Comparison of ENCODE assay signal across 20 mouse cellular contexts in genomic region chr12:69519869-69520268, GRCm38 (mm10).
"Had no signal": no experiment of that assay in that cellular context is flagged by ENCODE, and none has a peak within 500 bp of the region (broad histone marks: within the 10 kb centered on the region; RNA-seq: fewer than 3 reads in every experiment).

No protein-coding gene starts in this region.

- H3K27me3 ChIP-seq: midbrain, embryonic 13.5 days; neural tube, embryonic 13.5 days; neural tube, embryonic 15.5 days had no signal

- DNase-seq: lung, adult 18-20 months; lung, embryonic 14.5 days; lung, postnatal 10 days; lung, postnatal 4 days; retina, postnatal 1 day; right cerebral cortex, adult 18-20 months; right cerebral cortex, postnatal 25 days; right cerebral cortex, postnatal 4 days; spleen, adult 18-20 months; thymus, adult 18-20 months; thymus, postnatal 14 days; thymus, postnatal 36 days had no signal

- H3K4me1 ChIP-seq: midbrain, embryonic 10.5 days; midbrain, embryonic 13.5 days; neural tube, embryonic 13.5 days; neural tube, embryonic 15.5 days had no signal

- H3K9ac ChIP-seq: liver, embryonic 14.5 days; lung, embryonic 14.5 days; midbrain, embryonic 13.5 days; neural tube, embryonic 13.5 days; neural tube, embryonic 15.5 days had no signal

- ATAC-seq: midbrain, embryonic 13.5 days; midbrain, embryonic 16.5 days had no signal

- H3K4me3 ChIP-seq: megakaryocyte, embryonic 14.5 days; midbrain, embryonic 10.5 days; midbrain, embryonic 13.5 days; myocyte; neural tube, embryonic 13.5 days; neural tube, embryonic 15.5 days had no signal

- H3K4me2 ChIP-seq: lung, embryonic 14.5 days; midbrain, embryonic 13.5 days; neural tube, embryonic 13.5 days; neural tube, embryonic 15.5 days had no signal

- H3K9me3 ChIP-seq: midbrain, embryonic 10.5 days; midbrain, embryonic 13.5 days; neural tube, embryonic 13.5 days; neural tube, embryonic 15.5 days had no signal

- H3K36me3 ChIP-seq: midbrain, embryonic 10.5 days; midbrain, embryonic 13.5 days; neural tube, embryonic 13.5 days; neural tube, embryonic 15.5 days had no signal

- H3K27ac ChIP-seq: liver, embryonic 14.5 days; midbrain, embryonic 10.5 days; midbrain, embryonic 13.5 days; neural tube, embryonic 13.5 days; neural tube, embryonic 15.5 days had no signal
